Mouse (Mus musculus): Measurements from ENCODE around the gene Trim43a. TPM values are rescaled to one million over a fixed set of nuclear protein-coding genes. Genes with fewer than 3 reads are reported as not detected.
"Not testable (repeated sequence)": the region's sequence is repeated elsewhere in the genome, so short reads cannot be mapped to it uniquely, and the experiment has no call there.

Gene Trim43a
- 0.20 TPM in 1 of 2 replicates, not detected in the other for polyA plus RNA-seq (2016; fragmentation: Nextera tagmentation; extraction: Ambion mirVana)

DNA sequence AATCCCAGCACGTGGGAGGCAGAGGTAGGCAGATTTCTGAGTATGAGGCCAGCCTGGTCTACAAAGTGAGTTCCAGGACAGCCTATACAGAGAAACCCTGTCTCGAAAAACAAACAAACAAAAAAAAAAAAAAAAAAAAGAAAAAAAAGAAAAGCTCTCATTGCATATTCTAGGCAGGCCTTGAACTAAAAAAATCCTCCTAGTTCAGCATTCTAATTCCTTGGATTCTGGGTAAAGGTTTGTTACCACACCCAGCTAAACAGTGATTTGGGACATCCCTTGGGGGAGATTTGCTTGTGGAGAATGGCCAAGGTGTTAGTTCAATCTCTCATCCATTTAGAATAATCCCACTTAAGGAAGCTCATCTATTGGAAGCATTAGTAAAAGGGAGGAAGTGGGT is at the start of gene Trim43a:
Trim43a (plus strand) TSS at position 301 of the 400 bp plus-strand sequence.
- not testable (repeated sequence) for H3K9me3 ChIP-seq; H3K27me3 ChIP-seq; ATAC-seq (ENCODE audit: insufficient number of reproducible peaks, insufficient read depth, low FRiP score, low TSS enrichment); H3K36me3 ChIP-seq; H3K4me3 ChIP-seq; H3K4me2 ChIP-seq (replicated peaks); H3K4me1 ChIP-seq; H3K9ac ChIP-seq; H3K27ac ChIP-seq
- 78% methylated on average over 2 of the region's 2 CpGs for WGBS

DNA sequence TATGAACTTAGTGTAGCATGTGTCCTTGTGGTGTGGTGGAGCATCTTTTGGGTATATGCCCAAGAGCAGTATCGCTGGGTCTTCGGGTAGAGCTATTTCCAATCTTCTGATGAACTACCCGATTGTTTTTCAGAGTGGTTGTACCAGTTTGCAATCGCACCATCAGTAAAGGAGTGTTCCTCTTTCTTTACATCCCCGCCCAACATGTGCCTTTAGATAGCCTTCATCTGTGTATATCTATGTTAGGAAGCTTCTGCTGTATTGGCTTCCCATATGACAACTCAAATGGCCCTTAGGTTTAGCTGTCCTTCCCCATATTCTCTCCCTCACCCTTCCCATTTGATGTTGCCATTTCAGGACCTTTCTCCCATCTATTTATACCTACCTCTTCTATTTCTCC is 46.6 kb upstream of the Trim43a start:
- ATAC-seq (ENCODE audit: insufficient number of reproducible peaks, insufficient read depth, low FRiP score, low TSS enrichment) = no peak
- Histone ChIP-seq H3K4me3 (no peak overlapping the region), H3K9ac (no peak overlapping the region), H3K4me2 (replicated peaks) (no peak overlapping the region), H3K9me3 (no peaks in the 10 kb centered on the region), H3K27ac (no peak overlapping the region), H3K36me3 (no peaks in the 10 kb centered on the region), H3K4me1 (no peaks in the 10 kb centered on the region), H3K27me3 (no peaks in the 10 kb centered on the region)
- WGBS = 92% methylated on average over 5 of the region's 5 CpGs

DNA sequence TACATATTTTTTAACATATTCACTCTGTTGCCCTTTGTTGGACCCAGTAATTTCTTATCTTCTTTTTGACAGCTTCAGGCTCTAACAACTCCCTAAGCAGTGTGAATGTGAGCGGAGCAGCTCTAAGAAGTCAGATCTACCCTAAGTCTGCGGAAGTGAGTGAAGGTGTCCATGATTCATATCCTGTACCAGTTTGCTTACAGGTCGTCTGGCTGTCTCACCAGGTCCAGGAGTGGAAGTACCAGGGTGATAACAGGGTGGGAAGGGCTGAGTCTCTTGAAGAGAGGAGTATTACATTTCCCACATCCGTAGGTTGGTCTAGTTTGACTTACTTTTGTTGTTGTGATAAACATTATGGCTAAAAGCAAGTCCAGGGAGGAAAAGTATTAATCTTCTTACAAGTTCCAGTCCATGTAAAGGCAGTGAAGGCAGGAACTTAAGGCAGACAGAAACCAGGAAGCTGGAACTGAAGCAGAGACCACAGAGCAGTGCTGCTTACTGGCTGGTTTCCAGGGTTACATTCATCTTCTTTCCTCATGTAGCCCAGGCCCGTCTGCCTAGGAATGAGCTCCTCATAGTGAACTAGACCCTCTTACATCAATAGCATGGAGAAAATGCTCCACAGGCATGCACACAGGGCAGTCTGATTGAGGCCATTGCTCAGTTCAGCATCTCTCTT is 41.0 kb upstream of the Trim43a start:
- Histone ChIP-seq H3K27me3 (no peaks in the 10 kb centered on the region), H3K27ac (no peak overlapping the region), H3K36me3 (no peaks in the 10 kb centered on the region), H3K9ac (no peak overlapping the region), H3K4me2 (replicated peaks) (no peak overlapping the region), H3K4me1 (no peaks in the 10 kb centered on the region), H3K9me3 (no peaks in the 10 kb centered on the region), H3K4me3 (no peak overlapping the region)
- no peak for ATAC-seq (ENCODE audit: insufficient number of reproducible peaks, insufficient read depth, low FRiP score, low TSS enrichment)
- 70% methylated on average over 5 of the region's 5 CpGs for WGBS

DNA sequence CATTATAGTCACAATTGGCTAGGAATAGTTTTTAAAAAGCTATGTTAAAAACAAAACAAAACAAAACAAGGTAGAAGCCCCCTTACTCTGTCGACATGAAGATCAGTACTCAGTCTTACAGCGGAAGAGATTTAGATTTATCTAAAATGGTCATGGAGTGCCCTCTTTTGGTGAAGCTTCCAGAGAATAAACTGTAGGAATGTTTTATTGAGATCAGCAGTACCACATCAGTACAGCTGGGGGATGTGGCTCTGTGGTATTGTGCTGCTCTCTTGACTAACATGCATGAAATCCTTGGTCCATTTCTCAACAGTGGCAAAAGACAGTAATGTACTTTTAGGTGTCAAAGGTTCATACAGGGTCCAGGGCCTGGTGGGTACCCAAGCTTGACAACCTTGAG is 37.9 kb upstream of the Trim43a start:
- Histone ChIP-seq H3K27ac (no peak overlapping the region), H3K4me1 (no peaks in the 10 kb centered on the region), H3K9ac (no peak overlapping the region), H3K4me3 (no peak overlapping the region), H3K9me3 (no peaks in the 10 kb centered on the region), H3K36me3 (no peaks in the 10 kb centered on the region), H3K4me2 (replicated peaks) (no peak overlapping the region), H3K27me3 (no peaks in the 10 kb centered on the region)
- ATAC-seq (ENCODE audit: insufficient number of reproducible peaks, insufficient read depth, low FRiP score, low TSS enrichment) = no peak
- WGBS = 31% methylated on average over 2 of the region's 2 CpGs

DNA sequence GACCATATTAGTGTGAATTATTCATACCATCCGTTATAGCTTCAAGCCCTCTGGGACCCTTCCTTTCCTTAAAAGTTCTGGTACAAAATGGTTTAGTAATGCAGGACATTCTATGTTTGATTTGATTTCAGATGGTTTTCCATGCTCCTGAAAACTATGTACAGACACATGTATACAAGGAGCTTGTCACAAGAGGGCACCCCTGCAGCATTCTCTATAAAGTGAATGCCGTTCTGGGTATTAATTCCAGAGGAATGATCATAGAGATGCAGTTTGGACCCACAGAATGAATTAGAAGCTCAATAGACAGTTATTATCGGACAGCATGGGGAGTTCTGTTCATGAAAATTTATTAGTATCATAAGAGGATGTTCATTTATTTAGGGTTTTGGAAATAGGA is 35.2 kb upstream of the Trim43a start:
- ATAC-seq (ENCODE audit: insufficient number of reproducible peaks, insufficient read depth, low FRiP score, low TSS enrichment) = no peak
- no peak overlapping the region for H3K27ac ChIP-seq
- no peak overlapping the region for H3K4me2 ChIP-seq (replicated peaks)
- peaks cover 8% of the 10 kb centered on the region for H3K4me1 ChIP-seq
- H3K27me3 ChIP-seq = no peaks in the 10 kb centered on the region
- H3K36me3 ChIP-seq = no peaks in the 10 kb centered on the region
- no peak overlapping the region for H3K4me3 ChIP-seq
- no peaks in the 10 kb centered on the region for H3K9me3 ChIP-seq
- H3K9ac ChIP-seq = no peak overlapping the region
- 36% methylated on average over 3 of the region's 3 CpGs for WGBS

DNA sequence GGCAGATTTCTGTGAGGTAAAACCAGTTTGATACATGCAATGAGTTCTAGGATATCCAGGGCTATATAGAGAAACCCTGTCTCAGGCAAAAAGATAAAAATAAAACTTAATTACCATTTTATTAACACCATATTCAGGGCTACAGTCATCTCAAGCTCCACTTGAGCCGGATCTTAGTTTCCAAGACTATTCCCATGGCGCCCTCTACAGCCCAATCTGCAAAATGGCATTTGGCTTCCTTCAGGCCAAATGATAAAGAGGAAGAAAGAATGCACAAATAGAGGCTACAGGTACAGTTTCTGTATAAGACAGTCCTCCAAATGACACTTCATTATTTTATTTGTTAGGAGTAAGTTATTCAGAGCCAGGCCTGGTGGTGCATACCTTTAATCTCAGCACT is 34.5 kb upstream of the Trim43a start:
- no peaks in the 10 kb centered on the region for H3K9me3 ChIP-seq
- peaks cover 9% of the 10 kb centered on the region for H3K4me1 ChIP-seq
- 3% methylated on average over 2 of the region's 2 CpGs for WGBS
- no peak overlapping the region for H3K4me3 ChIP-seq
- H3K4me2 ChIP-seq (replicated peaks) = no peak overlapping the region
- H3K27me3 ChIP-seq = no peaks in the 10 kb centered on the region
- no peaks in the 10 kb centered on the region for H3K36me3 ChIP-seq
- H3K9ac ChIP-seq = no peak overlapping the region
- no peak for ATAC-seq (ENCODE audit: insufficient number of reproducible peaks, insufficient read depth, low FRiP score, low TSS enrichment)
- no peak overlapping the region for H3K27ac ChIP-seq

DNA sequence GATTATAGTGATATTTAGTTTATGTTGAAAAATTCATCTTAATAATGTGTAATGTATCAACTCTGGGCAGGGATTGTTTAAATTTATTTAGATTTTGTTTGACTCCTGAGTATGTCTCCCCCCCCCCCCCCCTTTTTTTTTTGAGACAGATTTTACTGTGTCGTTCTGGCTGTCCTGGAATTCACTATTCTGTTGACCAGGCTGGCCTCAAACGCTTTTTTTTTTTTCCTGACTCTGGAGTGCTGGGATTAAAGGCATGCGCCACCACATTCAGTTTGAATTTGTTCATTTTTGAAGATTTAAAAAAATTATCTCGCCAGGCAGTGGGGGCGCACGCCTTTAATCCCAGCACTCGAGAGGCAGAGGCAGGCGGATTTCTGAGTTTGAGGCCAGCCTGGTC is 34.0 kb upstream of the Trim43a start:
- Histone ChIP-seq H3K9me3 (no peaks in the 10 kb centered on the region), H3K4me1 (peaks cover 9% of the 10 kb centered on the region), H3K4me3 (no peak overlapping the region), H3K9ac (no peak overlapping the region), H3K27ac (no peak overlapping the region), H3K4me2 (replicated peaks) (no peak overlapping the region), H3K27me3 (no peaks in the 10 kb centered on the region), H3K36me3 (no peaks in the 10 kb centered on the region)
- ATAC-seq (ENCODE audit: insufficient number of reproducible peaks, insufficient read depth, low FRiP score, low TSS enrichment) = no peak
- 71% methylated on average over 7 of the region's 8 CpGs for WGBS

DNA sequence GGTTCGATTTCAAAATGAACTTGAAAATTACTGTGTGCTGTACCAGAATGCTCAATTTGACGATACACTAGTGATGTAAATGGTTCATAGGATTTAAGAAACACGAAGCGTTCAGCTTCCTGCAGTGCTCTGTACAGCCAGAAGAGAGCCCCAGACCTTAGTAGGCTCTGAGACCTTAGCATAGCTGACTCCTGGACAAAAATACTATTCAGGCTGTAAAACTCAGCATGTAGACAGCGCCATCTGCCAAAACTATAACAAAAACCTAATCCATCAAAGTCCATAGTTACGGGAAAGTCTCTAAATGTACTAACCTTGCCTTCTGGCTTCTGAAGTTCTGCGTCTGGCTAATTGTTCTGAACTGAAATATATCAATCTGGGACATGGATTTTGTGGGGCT is 33.4 kb upstream of the Trim43a start:
- 37% methylated on average over 7 of the region's 7 CpGs for WGBS
- Histone ChIP-seq H3K4me3 (peak overlapping the region; percentile 82), H3K36me3 (no peaks in the 10 kb centered on the region), H3K9ac (no peak overlapping the region), H3K27ac (no peak overlapping the region), H3K9me3 (no peaks in the 10 kb centered on the region), H3K27me3 (no peaks in the 10 kb centered on the region), H3K4me2 (replicated peaks) (peak overlapping the region; percentile 52), H3K4me1 (peaks cover 9% of the 10 kb centered on the region)
- ATAC-seq (ENCODE audit: insufficient number of reproducible peaks, insufficient read depth, low FRiP score, low TSS enrichment) = no peak

DNA sequence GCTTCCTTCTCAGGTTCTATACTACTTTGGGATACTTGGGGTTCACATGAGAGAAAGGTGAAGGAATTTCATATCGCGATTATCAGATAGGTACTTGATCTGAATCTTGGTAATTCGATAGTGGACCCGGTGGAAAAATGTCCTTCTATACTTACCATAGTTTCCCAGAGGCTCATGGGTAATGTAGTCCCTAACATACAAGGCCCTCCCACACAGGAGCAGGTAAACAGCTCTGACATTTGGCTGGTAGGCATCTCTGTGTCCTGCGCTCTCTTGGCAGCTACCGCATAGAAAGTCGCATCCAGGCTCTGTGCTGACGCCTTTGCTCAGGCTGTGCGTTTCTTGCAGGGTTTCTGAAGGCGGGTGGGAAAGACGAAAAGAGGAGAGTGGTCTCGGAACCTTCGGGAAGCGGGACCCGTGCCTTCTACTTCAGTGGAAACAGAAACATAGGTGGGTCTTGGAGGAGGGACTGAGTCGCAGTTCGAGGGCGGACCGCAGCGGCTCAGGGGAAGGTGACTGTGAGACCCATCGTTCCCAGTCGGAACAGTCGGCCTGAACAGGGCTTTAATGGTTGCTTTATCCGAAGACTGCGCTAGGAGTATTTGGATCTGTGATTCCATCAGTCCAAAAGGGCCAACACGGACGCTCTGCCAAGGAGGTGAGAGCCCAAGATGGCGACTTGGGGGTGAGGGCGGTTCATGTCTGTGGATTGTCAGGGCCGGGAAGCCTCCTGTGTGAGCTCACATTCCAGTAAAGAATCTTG is 32.7 kb upstream of the Trim43a start, which contains the start of gene Zfp949:
Zfp949 (plus strand) TSS at position 170 of the 763 bp plus-strand sequence.
- ATAC-seq (ENCODE audit: insufficient number of reproducible peaks, insufficient read depth, low FRiP score, low TSS enrichment) = peak; percentile 89
- WGBS = under 1% methylated on average over 30 of the region's 30 CpGs
- Histone ChIP-seq H3K36me3 (peaks cover 4% of the 10 kb centered on the region), H3K4me3 (peak within 1 kb of the TSS; percentile 82), H3K9me3 (no peaks in the 10 kb centered on the region), H3K9ac (peak within 1 kb of the TSS; percentile 59), H3K27ac (peak within 1 kb of the TSS; percentile 85), H3K27me3 (no peaks in the 10 kb centered on the region), H3K4me2 (replicated peaks) (peak within 1 kb of the TSS; percentile 52), H3K4me1 (peaks cover 9% of the 10 kb centered on the region)

DNA sequence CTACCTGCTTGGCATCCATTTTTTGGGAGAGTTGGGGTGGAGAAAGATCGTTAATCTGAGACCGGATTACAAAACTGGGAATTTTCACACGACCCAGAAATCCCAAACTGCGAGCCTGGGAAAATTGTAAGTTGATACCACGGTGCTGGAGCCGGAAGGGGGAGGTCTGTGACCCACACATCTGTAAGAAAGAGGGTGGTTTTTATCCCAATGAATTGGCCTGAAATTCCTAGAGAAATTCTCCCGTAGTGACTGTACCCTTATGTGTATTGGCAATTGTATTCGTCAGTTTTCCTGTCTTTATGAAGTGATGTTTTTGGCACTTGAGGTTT is 32.1 kb upstream of the Trim43a start:
- H3K4me3 ChIP-seq = peak overlapping the region; percentile 82
- 4% methylated on average over 8 of the region's 8 CpGs for WGBS
- peak overlapping the region; percentile 59 for H3K9ac ChIP-seq
- peaks cover 7% of the 10 kb centered on the region for H3K36me3 ChIP-seq
- peak overlapping the region; percentile 52 for H3K4me2 ChIP-seq (replicated peaks)
- H3K27ac ChIP-seq = peak overlapping the region; percentile 85
- H3K27me3 ChIP-seq = no peaks in the 10 kb centered on the region
- H3K9me3 ChIP-seq = no peaks in the 10 kb centered on the region
- no peak for ATAC-seq (ENCODE audit: insufficient number of reproducible peaks, insufficient read depth, low FRiP score, low TSS enrichment)
- H3K4me1 ChIP-seq = peaks cover 9% of the 10 kb centered on the region

DNA sequence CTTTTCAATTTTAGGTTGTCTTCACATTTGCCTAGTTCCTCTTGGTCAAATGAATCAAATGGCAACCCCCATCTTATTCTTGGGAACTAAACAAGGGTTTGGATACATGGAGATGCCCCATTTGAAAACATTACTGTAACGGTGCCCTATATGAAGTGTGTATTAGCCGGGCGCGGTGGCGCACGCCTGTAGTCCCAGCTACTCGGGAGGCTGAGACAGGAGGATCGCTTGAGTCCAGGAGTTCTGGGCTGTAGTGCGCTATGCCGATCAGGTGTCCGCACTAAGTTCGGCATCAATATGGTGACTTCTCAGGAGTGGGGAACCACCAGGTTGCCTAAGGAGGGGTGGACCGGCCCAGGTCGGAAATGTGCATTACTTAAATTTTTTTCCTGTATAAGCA is 27.6 kb upstream of the Trim43a start:
- no peak overlapping the region for H3K4me3 ChIP-seq
- no peak overlapping the region for H3K9ac ChIP-seq
- no peak overlapping the region for H3K27ac ChIP-seq
- H3K4me2 ChIP-seq (replicated peaks) = no peak overlapping the region
- H3K4me1 ChIP-seq = peaks cover 9% of the 10 kb centered on the region
- WGBS = 96% methylated on average over 14 of the region's 14 CpGs
- H3K27me3 ChIP-seq = no peaks in the 10 kb centered on the region
- no peak for ATAC-seq (ENCODE audit: insufficient number of reproducible peaks, insufficient read depth, low FRiP score, low TSS enrichment)
- no peaks in the 10 kb centered on the region for H3K9me3 ChIP-seq
- peaks cover 12% of the 10 kb centered on the region for H3K36me3 ChIP-seq

DNA sequence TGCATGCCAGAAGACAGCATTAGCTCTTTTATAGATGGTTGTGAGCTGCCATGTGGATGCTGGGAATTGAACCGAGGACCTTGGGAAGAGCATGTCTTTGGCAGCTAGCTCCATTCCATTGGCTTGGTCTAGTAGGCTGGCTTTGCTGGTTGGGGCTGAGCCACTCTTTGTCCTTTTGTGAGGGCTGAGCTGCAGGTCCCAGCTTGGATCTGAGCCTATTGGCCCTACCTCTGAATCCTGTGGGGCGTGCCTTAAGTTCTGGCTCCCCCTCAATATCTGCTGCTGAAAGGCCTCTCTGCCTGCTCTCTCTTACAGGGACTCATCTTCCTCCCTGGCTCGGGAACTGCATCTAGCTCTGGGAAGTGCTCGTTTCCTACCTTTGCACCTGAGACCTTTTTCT is 22.5 kb upstream of the Trim43a start:
- H3K27ac ChIP-seq = no peak overlapping the region
- no peaks in the 10 kb centered on the region for H3K27me3 ChIP-seq
- peaks cover 19% of the 10 kb centered on the region for H3K36me3 ChIP-seq
- ATAC-seq (ENCODE audit: insufficient number of reproducible peaks, insufficient read depth, low FRiP score, low TSS enrichment) = no peak
- no peak overlapping the region for H3K4me3 ChIP-seq
- H3K9me3 ChIP-seq = no peaks in the 10 kb centered on the region
- WGBS = 90% methylated on average over 4 of the region's 4 CpGs
- no peaks in the 10 kb centered on the region for H3K4me1 ChIP-seq
- no peak overlapping the region for H3K9ac ChIP-seq
- H3K4me2 ChIP-seq (replicated peaks) = no peak overlapping the region

All from embryonic facial prominence, embryonic 12.5 days (tissue).